Mouse (Mus musculus): ENCODE data around the gene Dync1li2. TPM values are rescaled to one million over a fixed set of nuclear protein-coding genes. Genes with fewer than 3 reads are reported as not detected.

Gene Dync1li2
- polyA plus RNA-seq, 1 experiment: 29.3 TPM

DNA sequence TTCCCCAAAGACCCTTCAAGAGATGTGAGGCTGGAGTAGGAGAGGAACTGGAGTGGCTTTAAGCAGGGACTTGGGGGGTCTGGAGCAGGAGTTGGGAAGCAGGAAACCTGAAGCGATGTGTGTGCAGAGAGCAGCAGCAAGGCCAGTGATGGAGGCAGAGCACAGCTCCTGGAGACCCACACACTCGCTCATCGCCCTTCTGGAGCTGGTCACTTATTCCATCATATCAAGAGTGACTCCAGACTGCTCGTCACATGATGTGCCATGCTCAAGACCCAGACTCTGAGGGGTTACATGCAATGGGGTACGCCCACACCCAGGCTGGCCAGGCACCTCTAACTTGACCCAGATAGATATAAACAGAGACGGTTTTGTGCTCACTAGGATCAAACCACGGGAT, 62.6 kb downstream of the Dync1li2 start:
- Histone ChIP-seq H3K4me3 (ENCODE audit: insufficient read depth, low read depth, low read length) (no peak overlapping the region), H3K4me1 (ENCODE audit: control insufficient read depth, insufficient read depth, insufficient read length, low read length) (peaks cover 37% of the 10 kb centered on the region)

DNA sequence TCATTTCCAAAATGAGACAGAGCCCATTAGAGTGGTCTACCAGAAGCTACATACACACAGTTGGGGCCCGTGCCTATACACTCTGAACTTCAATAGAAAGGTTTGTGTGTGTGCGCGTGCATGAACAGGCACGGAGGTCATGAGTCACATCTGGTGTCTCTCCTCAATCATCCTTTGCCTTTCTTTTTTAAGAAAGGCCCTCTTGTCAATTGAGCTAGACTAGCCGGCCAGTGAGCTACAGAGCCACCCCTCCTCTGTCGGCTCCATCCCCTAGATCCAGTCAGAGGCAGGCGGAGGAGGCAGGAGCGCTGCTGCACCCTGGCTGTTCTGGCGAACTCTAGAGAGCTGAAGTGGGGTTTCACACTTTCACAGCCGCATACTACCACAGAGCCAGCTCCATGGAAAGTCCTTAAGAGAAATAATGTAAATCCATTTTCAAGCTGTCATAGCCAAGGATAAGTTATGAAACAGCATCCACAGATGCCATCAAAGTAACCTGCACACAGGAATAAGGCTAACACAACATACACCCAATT, 63.5 kb downstream of the Dync1li2 start:
- Histone ChIP-seq H3K4me1 (ENCODE audit: control insufficient read depth, insufficient read depth, insufficient read length, low read length) (peaks cover 39% of the 10 kb centered on the region), H3K4me3 (ENCODE audit: insufficient read depth, low read depth, low read length) (no peak overlapping the region), H3K27ac (replicated peaks; ENCODE audit: low read depth, low read length) (no peak overlapping the region)

More for the DNA sequence above, 62.6 kb downstream of the Dync1li2 start:
- H3K27ac ChIP-seq (replicated peaks; ENCODE audit: low read depth, low read length): no peak overlapping the region

DNA sequence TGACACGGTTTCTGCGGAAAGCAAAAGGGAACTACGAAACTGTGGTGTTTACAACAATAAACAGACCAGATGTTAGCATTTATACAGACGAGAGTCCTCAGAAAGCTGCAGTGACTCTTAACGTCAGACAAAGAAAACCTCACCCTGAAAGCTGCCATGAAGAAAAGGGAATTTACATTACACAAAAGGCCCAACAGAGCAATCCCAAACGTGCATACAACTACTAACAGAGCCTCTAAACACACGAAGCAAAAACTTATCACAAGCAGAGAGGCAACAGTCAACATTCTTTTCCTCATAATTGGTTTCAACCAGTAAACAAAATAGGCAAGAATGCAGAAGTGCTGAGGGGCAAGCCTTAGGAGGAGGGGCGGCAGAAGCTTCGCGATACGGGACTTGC, 66.2 kb downstream of the Dync1li2 start:
- H3K4me3 ChIP-seq (ENCODE audit: insufficient read depth, low read depth, low read length): no peak overlapping the region
- H3K4me1 ChIP-seq (ENCODE audit: control insufficient read depth, insufficient read depth, insufficient read length, low read length): peaks cover 26% of the 10 kb centered on the region
- peak overlapping the region; percentile 63 for H3K27ac ChIP-seq (replicated peaks; ENCODE audit: low read depth, low read length)

DNA sequence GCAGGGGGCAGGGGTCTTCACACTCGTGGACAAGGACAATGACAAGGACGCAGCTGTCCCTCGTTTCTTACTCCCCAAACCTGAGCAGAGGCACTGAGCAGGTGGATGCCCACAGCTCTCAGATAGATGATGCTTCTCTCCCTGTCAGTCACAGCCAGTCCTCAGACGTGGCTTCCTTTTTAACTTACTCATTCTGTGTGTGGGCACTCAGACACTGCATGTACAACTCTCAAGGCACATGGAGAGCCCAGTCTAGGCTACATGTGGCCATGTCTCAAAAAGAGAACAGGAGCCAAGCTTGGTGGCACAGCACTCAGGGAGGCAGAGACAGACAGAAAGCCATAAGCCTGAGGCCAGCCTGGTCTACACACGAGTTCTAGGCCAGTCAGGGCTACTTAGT, 66.9 kb downstream of the Dync1li2 start:
- Histone ChIP-seq H3K27ac (replicated peaks; ENCODE audit: low read depth, low read length) (peak overlapping the region; percentile 78), H3K4me1 (ENCODE audit: control insufficient read depth, insufficient read depth, insufficient read length, low read length) (peaks cover 22% of the 10 kb centered on the region), H3K4me3 (ENCODE audit: insufficient read depth, low read depth, low read length) (no peak overlapping the region)

DNA sequence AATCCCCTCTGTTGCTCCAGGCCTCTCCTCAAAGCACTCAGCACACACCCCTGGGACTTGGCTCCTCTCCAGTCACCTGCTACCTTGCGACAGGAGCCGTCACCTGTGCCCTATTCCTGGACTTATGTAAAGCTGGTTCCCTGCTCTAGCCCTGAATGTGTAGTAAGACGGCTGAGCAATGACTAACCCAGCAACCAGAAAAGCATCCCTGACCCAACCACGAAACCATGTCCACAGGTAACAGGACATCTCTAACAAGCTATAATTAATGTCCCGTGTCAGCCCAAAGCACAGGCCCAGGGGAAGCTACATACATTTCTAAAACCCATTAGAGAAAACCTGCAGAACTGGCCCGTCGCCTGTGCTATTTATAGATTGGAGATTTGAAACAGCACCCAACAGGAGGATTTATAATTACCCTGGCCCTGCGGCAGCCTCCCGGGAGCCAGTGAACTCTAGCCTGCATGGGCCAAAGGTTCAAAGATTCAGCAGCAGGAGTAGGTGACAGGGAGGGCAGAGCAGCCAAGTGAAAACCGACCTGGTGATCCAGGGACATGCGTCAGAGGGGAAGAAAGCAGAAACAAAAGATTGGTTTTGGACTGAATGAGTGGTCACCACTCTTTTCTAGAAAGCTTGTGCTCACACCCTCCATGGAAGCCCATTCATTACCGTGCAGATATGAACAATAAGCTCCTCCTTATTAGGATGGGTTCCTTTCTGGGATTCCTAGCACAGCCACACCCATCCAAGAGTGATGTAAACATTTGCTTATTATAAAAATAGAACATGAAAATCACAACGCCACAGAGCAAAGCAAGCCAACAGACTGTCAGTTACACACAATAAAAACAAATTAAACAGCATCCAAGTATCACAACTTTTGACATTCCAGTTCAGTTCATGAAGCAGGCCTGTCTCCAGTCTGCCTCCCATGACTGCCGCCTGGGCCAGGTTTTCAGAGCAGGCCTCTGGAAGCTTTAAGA, 67.7 kb downstream of the Dync1li2 start:
- H3K4me1 ChIP-seq (ENCODE audit: control insufficient read depth, insufficient read depth, insufficient read length, low read length): peaks cover 28% of the 10 kb centered on the region
- no peak overlapping the region for H3K4me3 ChIP-seq (ENCODE audit: insufficient read depth, low read depth, low read length)
- peak overlapping the region; percentile 78 for H3K27ac ChIP-seq (replicated peaks; ENCODE audit: low read depth, low read length)

DNA sequence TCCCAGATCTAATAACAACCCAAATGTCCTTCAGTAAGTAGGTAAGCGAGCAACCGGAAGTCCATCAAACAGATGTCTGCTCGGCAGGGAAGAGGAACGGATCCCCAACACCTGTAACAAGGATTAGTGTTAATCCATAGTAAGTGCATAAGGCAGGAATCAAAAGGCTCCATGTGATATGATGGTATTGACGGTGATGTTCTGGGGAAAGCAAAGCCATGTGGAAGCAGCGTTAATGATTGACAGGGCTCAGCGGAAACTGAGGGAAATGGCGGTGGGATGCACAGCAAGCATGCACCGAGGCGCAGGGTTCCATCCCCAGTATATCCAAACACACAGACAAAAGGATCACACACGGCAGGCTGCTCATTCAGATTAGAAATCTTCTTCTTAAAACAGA, 68.6 kb downstream of the Dync1li2 start:
- no peak overlapping the region for H3K4me3 ChIP-seq (ENCODE audit: insufficient read depth, low read depth, low read length)
- peaks cover 35% of the 10 kb centered on the region for H3K4me1 ChIP-seq (ENCODE audit: control insufficient read depth, insufficient read depth, insufficient read length, low read length)

DNA sequence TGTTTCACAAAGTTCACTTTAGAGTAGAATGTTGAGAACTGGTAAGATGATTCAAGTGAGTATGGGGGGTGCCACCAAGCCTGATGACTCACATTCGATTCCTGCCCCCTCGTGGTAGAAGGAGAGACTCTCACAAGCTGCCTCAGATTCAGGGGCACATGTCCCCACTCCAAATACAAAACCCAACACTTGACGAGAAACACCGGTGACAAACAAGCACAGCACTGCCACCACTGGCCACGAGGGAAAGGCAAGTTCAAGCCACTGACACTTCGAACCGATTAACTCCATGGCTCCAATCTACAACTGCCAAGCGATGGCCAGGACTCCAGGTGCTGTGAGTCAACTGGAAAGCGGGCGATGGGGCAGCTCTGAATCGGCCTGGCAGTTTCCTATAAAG, 69.1 kb downstream of the Dync1li2 start:
- Histone ChIP-seq H3K27ac (replicated peaks; ENCODE audit: low read depth, low read length) (peak overlapping the region; percentile 28), H3K4me1 (ENCODE audit: control insufficient read depth, insufficient read depth, insufficient read length, low read length) (peaks cover 37% of the 10 kb centered on the region), H3K4me3 (ENCODE audit: insufficient read depth, low read depth, low read length) (no peak overlapping the region)

More for the DNA sequence above, 68.6 kb downstream of the Dync1li2 start:
- H3K27ac ChIP-seq (replicated peaks; ENCODE audit: low read depth, low read length): peak overlapping the region; percentile 28

- peak overlapping the region; percentile 84; the same call in 1 of the 2 replicates for H3K27ac ChIP-seq (replicated peaks; ENCODE audit: low read depth, low read length)
- peaks cover 44% of the 10 kb centered on the region for H3K4me1 ChIP-seq (ENCODE audit: control insufficient read depth, insufficient read depth, insufficient read length, low read length)
These were observed 71.7 kb downstream of the Dync1li2 start for GRCm38 (mm10) chr8:104371121-104371520.

GRCm38 (mm10) chr8:104370071-104370470, 72.8 kb downstream of the Dync1li2 start:
- peak overlapping the region; percentile 22; the same call in 1 of the 2 replicates for H3K4me3 ChIP-seq (ENCODE audit: insufficient read depth, low read depth, low read length)
- H3K27ac ChIP-seq (replicated peaks; ENCODE audit: low read depth, low read length): peak overlapping the region; percentile 84
- H3K4me1 ChIP-seq (ENCODE audit: control insufficient read depth, insufficient read depth, insufficient read length, low read length): peaks cover 46% of the 10 kb centered on the region

More at GRCm38 (mm10) chr8:104371121-104371520, 71.7 kb downstream of the Dync1li2 start:
- no peak overlapping the region for H3K4me3 ChIP-seq (ENCODE audit: insufficient read depth, low read depth, low read length)

- peak overlapping the region; percentile 84 for H3K27ac ChIP-seq (replicated peaks; ENCODE audit: low read depth, low read length)
- peaks cover 43% of the 10 kb centered on the region for H3K4me1 ChIP-seq (ENCODE audit: control insufficient read depth, insufficient read depth, insufficient read length, low read length)
- H3K4me3 ChIP-seq (ENCODE audit: insufficient read depth, low read depth, low read length): peak overlapping the region; percentile 22
These were observed 73.3 kb downstream of the Dync1li2 start for GRCm38 (mm10) chr8:104369591-104369990.

Other genes with a start within 250 kb of the Dync1li2 start
- 13.1 and 16.8 TPM in 2 replicates for gene Tk2, start 194.5 kb downstream of the Dync1li2 start, polyA plus RNA-seq (2012; ENCODE audit: insufficient read depth, insufficient read length, missing spikeins)
- gene Cklf, start 192.2 kb downstream of the Dync1li2 start, polyA plus RNA-seq (2012; ENCODE audit: insufficient read depth, insufficient read length, missing spikeins): 3.8 TPM in 1 of 2 replicates, not detected in the other
- gene Cmtm2a, start 149.9 kb downstream of the Dync1li2 start, polyA plus RNA-seq (2012; ENCODE audit: insufficient read depth, insufficient read length, missing spikeins): not detected in 2 replicates
- not detected in 2 replicates for gene Gm45711, start 133.0 kb downstream of the Dync1li2 start, polyA plus RNA-seq (2012; ENCODE audit: insufficient read depth, insufficient read length, missing spikeins)
- gene Cmtm1, start 132.9 kb downstream of the Dync1li2 start, polyA plus RNA-seq (2012; ENCODE audit: insufficient read depth, insufficient read length, missing spikeins): not detected in 2 replicates
- gene Gm11020, start 121.5 kb downstream of the Dync1li2 start, polyA plus RNA-seq (2012; ENCODE audit: insufficient read depth, insufficient read length, missing spikeins): not detected in 2 replicates
- gene Cmtm2b, start 120.8 kb downstream of the Dync1li2 start, polyA plus RNA-seq (2012; ENCODE audit: insufficient read depth, insufficient read length, missing spikeins): not detected in 2 replicates
- 12.1 and 15.1 TPM in 2 replicates for gene Cmtm3, start 103.6 kb downstream of the Dync1li2 start, polyA plus RNA-seq (2012; ENCODE audit: insufficient read depth, insufficient read length, missing spikeins)
- gene Cmtm4, start 47.2 kb downstream of the Dync1li2 start, polyA plus RNA-seq (2012; ENCODE audit: insufficient read depth, insufficient read length, missing spikeins): 21.5 and 32.4 TPM in 2 replicates
- not detected in 2 replicates for gene Terb1, start 66.9 kb upstream of the Dync1li2 start, polyA plus RNA-seq (2012; ENCODE audit: insufficient read depth, insufficient read length, missing spikeins)
- gene Nae1, start 91.6 kb upstream of the Dync1li2 start, polyA plus RNA-seq (2012; ENCODE audit: insufficient read depth, insufficient read length, missing spikeins): 33.8 and 36.6 TPM in 2 replicates
- 2.8 and 3.6 TPM in 2 replicates for gene Car7, start 91.6 kb upstream of the Dync1li2 start, polyA plus RNA-seq (2012; ENCODE audit: insufficient read depth, insufficient read length, missing spikeins)
- 23.7 and 36.2 TPM in 2 replicates for gene Pdp2, start 148.4 kb upstream of the Dync1li2 start, polyA plus RNA-seq (2012; ENCODE audit: insufficient read depth, insufficient read length, missing spikeins)
- gene Cdh16, start 181.3 kb upstream of the Dync1li2 start, polyA plus RNA-seq (2012; ENCODE audit: insufficient read depth, insufficient read length, missing spikeins): not detected in 2 replicates
- gene Rrad, start 188.3 kb upstream of the Dync1li2 start, polyA plus RNA-seq (2012; ENCODE audit: insufficient read depth, insufficient read length, missing spikeins): 1.5 and 2.0 TPM in 2 replicates
- 62.5 and 67.4 TPM in 2 replicates for gene Ciao2b, start 198.9 kb upstream of the Dync1li2 start, polyA plus RNA-seq (2012; ENCODE audit: insufficient read depth, insufficient read length, missing spikeins)

Data from brown adipose tissue, adult 24 weeks (tissue).